Mouse (Mus musculus) gastrocnemius, postnatal 25 days (tissue): Measurements from ENCODE around the gene Mcts1. TPM values are rescaled to one million over a fixed set of nuclear protein-coding genes. Genes with fewer than 3 reads are reported as not detected.

Experiments used
- DNase-seq: peaks from one replicate; pipeline ENCODE4 v3.0.0; 2022
- total RNA-seq, 2 experiments: library from RNA; stranded (reverse); gene quantifications; 1 replicate in 1 of 2; 2 replicates in 1 of 2; pipeline ENCODE4 v1.2.3; 2021

Mcts1 gene
- total RNA-seq, 2 experiments from 2014 or later = 41.4 to 43.4 TPM

DNA sequence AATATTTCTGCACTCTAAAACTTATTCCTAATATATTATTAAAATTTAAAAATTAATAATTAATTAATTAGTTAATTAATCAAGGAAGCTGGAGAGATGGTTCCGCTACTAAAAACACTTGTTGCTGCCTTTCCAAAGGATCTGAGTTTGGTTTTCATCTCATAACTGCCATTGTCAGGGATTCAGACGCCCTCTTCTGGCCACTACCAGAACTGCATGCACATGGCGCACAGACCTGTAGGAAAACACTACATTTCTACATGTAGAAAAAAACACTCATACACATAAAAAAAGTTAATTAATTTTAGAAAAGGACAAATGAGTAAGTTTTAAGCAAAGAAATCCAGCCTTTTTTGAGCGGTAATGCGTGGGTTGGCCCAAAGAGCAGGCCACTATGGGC, 54.3 kb downstream of the Mcts1 start:
- DNase-seq = no peak

DNA sequence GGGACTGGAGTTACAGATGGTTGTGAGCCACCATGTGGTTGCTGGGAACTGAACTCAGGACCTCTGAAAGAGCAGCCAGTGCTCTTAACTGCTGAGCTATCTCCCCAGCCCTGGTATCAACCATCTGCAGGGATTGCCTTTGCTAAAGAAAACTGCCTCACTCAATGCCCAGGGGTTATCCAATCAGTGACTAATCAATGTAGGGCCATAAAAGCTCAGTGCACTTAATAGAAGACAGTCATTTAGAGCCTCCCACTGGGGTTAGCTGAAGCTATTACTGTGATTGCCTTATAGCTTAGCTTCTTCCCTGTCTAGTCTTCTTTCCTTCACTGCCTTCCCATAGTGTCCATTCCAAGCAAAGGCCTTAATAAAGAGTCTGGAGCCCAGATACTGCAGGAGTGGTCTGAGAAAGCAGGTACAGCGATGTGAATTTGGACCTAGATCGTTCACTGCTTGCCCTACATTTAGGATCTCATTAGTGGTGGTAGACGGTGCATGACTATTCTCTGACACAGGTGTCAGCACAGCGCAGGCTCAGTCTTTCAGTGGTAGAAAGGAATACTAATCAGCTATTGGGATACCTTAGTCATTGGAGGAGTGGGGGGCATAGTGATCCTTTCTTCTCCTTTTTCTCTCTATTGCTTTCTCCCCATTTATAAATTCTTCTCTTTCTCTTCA, 56.0 kb downstream of the Mcts1 start:
- DNase-seq = no peak

Other genes with a start within 250 kb of the Mcts1 start
- 10 to 100 TPM; 60.1 to 68.8 TPM for gene Lamp2, start 144.1 kb upstream of the Mcts1 start, total RNA-seq
- 1 to 10 TPM; 7.9 to 9.8 TPM for gene Cul4b, start 24.4 kb upstream of the Mcts1 start, total RNA-seq
- gene C1galt1c1, start 34.5 kb downstream of the Mcts1 start, total RNA-seq = 1 to 10 TPM; 8.6 to 9.6 TPM
- gene 6030498E09Rik, start 172.1 kb downstream of the Mcts1 start, total RNA-seq = not detected